ENCODE assay signal across 22 mouse cellular contexts in the genomic region with DNA sequence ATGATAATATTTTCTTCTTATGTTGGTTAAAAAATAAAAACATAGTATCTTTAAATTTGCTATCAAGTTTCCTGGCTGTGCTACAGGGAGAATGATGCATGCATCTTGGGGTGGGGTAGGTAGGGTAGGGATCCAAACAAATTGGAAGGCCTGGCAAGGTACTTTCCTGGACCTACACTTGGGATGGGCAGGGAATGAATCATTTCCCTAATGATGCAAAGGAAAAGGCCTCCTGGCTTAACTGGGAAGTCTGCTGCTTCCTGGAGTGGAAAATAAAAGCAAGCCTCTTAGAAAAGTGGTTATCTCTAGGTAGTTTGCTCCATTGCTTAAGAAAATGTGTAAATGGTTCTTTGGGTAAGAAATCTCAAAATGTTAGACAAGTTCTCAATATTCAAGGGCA. TPM values are rescaled to one million over a fixed set of nuclear protein-coding genes. Genes with fewer than 3 reads are reported as not detected.
A peak's percentile ranks its signal among the peaks of the same experiment; 100 is the strongest.
DNase-seq lines count a peak whose midpoint lies in the region; ATAC-seq and TF ChIP-seq lines count a peak whose summit lies in the region.
"Had no signal": no experiment of that assay in that cellular context is flagged by ENCODE, and none has a peak within 500 bp of the region (broad histone marks: within the 10 kb centered on the region; RNA-seq: fewer than 3 reads in every experiment).

No protein-coding gene starts in this region.

- peak overlapping the region; percentile 17 for H3K4me3 ChIP-seq in lung, embryonic 16.5 days (ENCODE audit: low read length)
- H3K4me3 ChIP-seq in stomach, postnatal 0 days (ENCODE audit: low read depth, low read length): no peak overlapping the region
- no peak overlapping the region for H3K4me3 ChIP-seq in intestine, embryonic 15.5 days (replicated peaks)
- H3K4me3 ChIP-seq: embryonic facial prominence, embryonic 10.5 days; erythroblast, embryonic 14.5 days; hindbrain, embryonic 15.5 days; liver, embryonic 12.5 days; stomach, embryonic 15.5 days had no signal

- H3K4me1 ChIP-seq in lung, embryonic 16.5 days (replicated peaks; ENCODE audit: control insufficient read depth, insufficient read depth, low read length): peaks cover 8% of the 10 kb centered on the region; the same call in 1 of the 2 replicates
- no peaks in the 10 kb centered on the region for H3K4me1 ChIP-seq in stomach, postnatal 0 days (replicated peaks; ENCODE audit: control insufficient read depth, insufficient read depth)
- H3K4me1 ChIP-seq in intestine, embryonic 15.5 days (replicated peaks): no peaks in the 10 kb centered on the region

- no peaks in the 10 kb centered on the region for H3K9me3 ChIP-seq in lung, embryonic 16.5 days (ENCODE audit: control insufficient read depth, low read length)
- no peaks in the 10 kb centered on the region for H3K9me3 ChIP-seq in stomach, postnatal 0 days (ENCODE audit: control insufficient read depth, low read length)
- H3K9me3 ChIP-seq in intestine, embryonic 15.5 days: no peaks in the 10 kb centered on the region
- H3K9me3 ChIP-seq: embryonic facial prominence, embryonic 10.5 days; hindbrain, embryonic 15.5 days; liver, embryonic 12.5 days; stomach, embryonic 15.5 days had no signal

- peak; percentile 14 for DNase-seq in gastrocnemius, adult 18-20 months (ENCODE audit: low spot score)
- DNase-seq in gastrocnemius, postnatal 25 days: no peak
- DNase-seq in kidney, adult 11 months: peak; percentile 16
- no peak for DNase-seq in kidney, postnatal 10 days
- no peak for DNase-seq in lung, postnatal 4 days
- no peak for DNase-seq in stomach, postnatal 0 days (ENCODE audit: low spot score)
- DNase-seq: cerebellum, adult 11-12 months; cerebellum, postnatal 36 days; forebrain, postnatal 0 days; gastrocnemius, postnatal 10 days; left cerebral cortex, postnatal 4 days; midbrain, embryonic 14.5 days; right cerebral cortex, adult 18-20 months; thymus, postnatal 25 days had no signal

- no peak overlapping the region for H3K9ac ChIP-seq in lung, embryonic 16.5 days (ENCODE audit: low read length)
- no peak overlapping the region for H3K9ac ChIP-seq in stomach, postnatal 0 days (ENCODE audit: low read length)
- no peak overlapping the region for H3K9ac ChIP-seq in intestine, embryonic 15.5 days
- H3K9ac ChIP-seq: forebrain, postnatal 0 days; hindbrain, embryonic 15.5 days; liver, embryonic 12.5 days; stomach, embryonic 15.5 days had no signal

- H3K4me2 ChIP-seq in lung, embryonic 16.5 days (ENCODE audit: low read depth, low read length): peak overlapping the region; percentile 44
- peak overlapping the region; percentile 17 for H3K4me2 ChIP-seq in stomach, postnatal 0 days (replicated peaks; ENCODE audit: low read depth)
- no peak overlapping the region for H3K4me2 ChIP-seq in intestine, embryonic 15.5 days (replicated peaks)
- H3K4me2 ChIP-seq: hindbrain, embryonic 15.5 days; stomach, embryonic 15.5 days had no signal

- no peaks in the 10 kb centered on the region for H3K36me3 ChIP-seq in lung, embryonic 16.5 days (ENCODE audit: control insufficient read depth, insufficient read depth, low read length)
- H3K36me3 ChIP-seq in stomach, postnatal 0 days (ENCODE audit: control insufficient read depth, insufficient read depth, low read length): no peaks in the 10 kb centered on the region
- H3K36me3 ChIP-seq in intestine, embryonic 15.5 days: no peaks in the 10 kb centered on the region
- H3K36me3 ChIP-seq: embryonic facial prominence, embryonic 10.5 days; hindbrain, embryonic 15.5 days; liver, embryonic 12.5 days; stomach, embryonic 15.5 days had no signal

- TF ChIP-seq CTCF in stomach, postnatal 0 days (IDR thresholded peaks at IDR 0.05; ENCODE audit: low read depth): no peak

- H3K27ac ChIP-seq in lung, embryonic 16.5 days (ENCODE audit: low read length): 0 out of 2 replicates have a peak overlapping the region, but pooled peaks have one; percentile 37
- H3K27ac ChIP-seq in stomach, postnatal 0 days (replicated peaks): no peak overlapping the region
- no peak overlapping the region for H3K27ac ChIP-seq in intestine, embryonic 15.5 days
- H3K27ac ChIP-seq: embryonic facial prominence, embryonic 10.5 days; hindbrain, embryonic 15.5 days; liver, embryonic 12.5 days; macrophage; stomach, embryonic 15.5 days had no signal

- no peak for TF ChIP-seq EP300 in stomach, postnatal 0 days (optimal IDR thresholded peaks at IDR 0.05)

- H3K27me3 ChIP-seq in lung, embryonic 16.5 days (ENCODE audit: control insufficient read depth, insufficient read depth, low read depth, low read length): peaks cover 4% of the 10 kb centered on the region; the same call in 1 of the 2 replicates
- no peaks in the 10 kb centered on the region for H3K27me3 ChIP-seq in stomach, postnatal 0 days (ENCODE audit: control insufficient read depth, insufficient read depth, low read length)
- peaks cover 4% of the 10 kb centered on the region; the same call in 1 of the 2 replicates for H3K27me3 ChIP-seq in intestine, embryonic 15.5 days (replicated peaks)

- ATAC-seq in lung, embryonic 16.5 days (ENCODE audit: low read depth): no peak
- ATAC-seq in stomach, postnatal 0 days (ENCODE audit: low FRiP score, low TSS enrichment): no peak
- no peak for ATAC-seq in intestine, embryonic 15.5 days
- ATAC-seq: forebrain, postnatal 0 days; liver, embryonic 12.5 days had no signal

RNA-seq across cellular contexts. Expression of gene Cd34, which starts 2.9 kb away (rescaled TPM):
- total RNA-seq in gastrocnemius, adult 18-20 months (2021): 10 to 100 TPM; 26.6 to 37.0 TPM
- total RNA-seq in gastrocnemius, postnatal 25 days (2021): 10 to 100 TPM; 43.0 to 50.7 TPM
- polyA plus RNA-seq in lung, embryonic 16.5 days (2015; fragmentation: Nextera tagmentation; extraction: Ambion mirVana): 205 and 212 TPM in 2 replicates
- polyA plus RNA-seq in stomach, postnatal 0 days (2015; fragmentation: Nextera tagmentation; extraction: Ambion mirVana): 49.9 and 54.8 TPM in 2 replicates
- 59.9 and 65.1 TPM in 2 replicates for polyA plus RNA-seq in intestine, embryonic 15.5 days (2015; fragmentation: Nextera tagmentation; extraction: Ambion mirVana)

Comparison
In these comparisons a context has a peak if more than half of its experiments do, and no peak if none do; other contexts are left out.
1. DNase-seq: peak in gastrocnemius, adult 18-20 months (single experiment) and kidney, adult 11 months (single experiment); none in gastrocnemius, postnatal 25 days (single experiment), kidney, postnatal 10 days (single experiment), lung, postnatal 4 days (0 of 2) and stomach, postnatal 0 days (single experiment).